Mouse (Mus musculus) ZHBTc4 (cell line): ENCODE measurements at regions not wholly inside any gene's neighbourhood (a gene's known extent, or its start where the extent isn't known, plus 50 kb on each side); places are given as distances from the start of the nearest gene placed in this dataset.
A peak's percentile ranks its signal among the peaks of the same experiment; 100 is the strongest.

Source experiments
- DNase-seq: peaks from one replicate; pipeline ENCODE4 v3.0.0-alpha.2; 2011; ENCODE audit warnings: low read depth, low spot score

GRCm38 (mm10) chr16:53480664-53481063, 1026.8 kb upstream of the Alcam start:
- no peak for DNase-seq

GRCm38 (mm10) chr16:53439511-53439910, 985.6 kb upstream of the Alcam start:
- DNase-seq = no peak

DNA sequence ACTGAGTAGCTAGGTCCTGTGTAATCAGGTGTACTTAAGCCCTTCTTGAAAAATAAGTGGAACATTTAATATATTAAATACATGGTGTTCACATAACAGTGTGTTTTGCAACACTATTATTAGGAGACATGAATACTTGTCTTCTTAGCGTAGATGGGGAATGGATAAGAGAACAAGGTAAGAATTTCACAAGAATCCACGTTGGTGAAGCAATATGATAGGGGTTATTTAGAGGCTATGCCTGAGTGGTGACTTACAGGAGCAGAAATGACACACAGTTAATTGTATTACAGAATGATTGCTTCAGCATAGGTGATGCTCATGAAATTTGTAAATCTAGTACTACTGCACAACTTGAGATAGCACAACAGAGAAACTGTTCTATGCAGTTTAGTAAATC, 964.5 kb upstream of the Alcam start:
- no peak for DNase-seq

GRCm38 (mm10) chr16:53385176-53385575, 931.3 kb upstream of the Alcam start:
- no peak for DNase-seq

- no peak for DNase-seq
Observed at GRCm38 (mm10) chr16:53342153-53342552, 888.3 kb upstream of the Alcam start.

DNA sequence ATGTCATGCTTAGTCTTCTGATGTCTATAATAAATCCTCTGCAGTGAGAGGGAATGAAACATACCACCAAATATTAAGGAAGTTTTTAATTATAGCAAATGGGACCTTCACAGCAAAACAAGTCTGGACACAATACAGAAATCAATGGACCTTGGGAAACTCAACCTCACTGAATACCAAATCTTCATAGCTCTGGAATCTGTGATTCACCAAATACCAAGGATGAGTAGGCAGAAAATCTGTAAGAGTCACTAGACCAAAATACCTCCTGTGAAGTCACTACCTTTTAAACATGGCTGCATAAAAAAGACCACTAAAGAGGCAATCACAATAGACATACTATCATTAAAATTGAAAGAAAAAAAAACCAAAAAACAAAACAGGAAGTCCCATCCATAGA, 872.5 kb upstream of the Alcam start:
- no peak for DNase-seq

GRCm38 (mm10) chr16:53292081-53292480, 838.2 kb upstream of the Alcam start:
- peak; percentile 52 for DNase-seq

- no peak for DNase-seq
Observed at GRCm38 (mm10) chr16:53282014-53282413, 828.1 kb upstream of the Alcam start.

DNA sequence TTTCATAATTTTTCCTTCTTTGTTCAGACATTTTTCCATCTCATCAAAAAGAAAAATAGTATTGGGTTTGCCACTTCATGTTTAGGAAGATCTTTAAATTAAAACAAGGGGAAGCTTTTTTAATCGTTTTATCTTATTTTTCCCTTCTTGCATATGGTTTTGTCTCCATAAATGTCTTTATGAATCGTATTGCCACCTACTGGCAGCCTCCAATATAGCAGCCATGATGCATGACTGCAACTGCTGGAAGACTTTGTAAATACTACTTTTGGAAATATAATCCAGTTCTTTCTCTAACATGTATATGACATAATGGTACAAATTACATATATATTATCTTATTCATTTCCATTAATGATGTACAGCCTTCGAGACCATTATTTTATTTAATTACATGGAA, 812.2 kb upstream of the Alcam start:
- peak; percentile 45 for DNase-seq

DNA sequence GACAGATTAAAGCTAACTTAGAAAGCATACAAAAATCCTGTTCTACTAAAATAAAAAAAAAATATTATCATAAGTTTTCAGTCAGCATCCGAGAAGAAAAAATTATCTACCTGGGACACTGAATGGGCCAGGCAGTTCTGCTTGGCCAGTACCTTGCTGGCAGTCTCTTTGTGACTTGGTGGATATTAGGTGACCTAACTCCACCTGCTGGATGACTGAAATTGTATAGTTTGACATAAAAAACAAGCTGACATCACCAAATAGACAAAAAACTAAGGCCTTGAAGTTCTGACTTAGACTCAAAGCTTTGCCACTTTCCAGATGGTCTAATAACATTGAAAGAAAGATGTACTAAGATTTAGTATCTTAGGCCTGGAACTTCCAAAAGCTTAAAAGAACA, 791.5 kb upstream of the Alcam start:
- DNase-seq = no peak

- DNase-seq = no peak
Observed at GRCm38 (mm10) chr16:53242126-53242537, 788.3 kb upstream of the Alcam start.

- no peak for DNase-seq
Observed at GRCm38 (mm10) chr16:53218886-53219285, 765.0 kb upstream of the Alcam start.

DNA sequence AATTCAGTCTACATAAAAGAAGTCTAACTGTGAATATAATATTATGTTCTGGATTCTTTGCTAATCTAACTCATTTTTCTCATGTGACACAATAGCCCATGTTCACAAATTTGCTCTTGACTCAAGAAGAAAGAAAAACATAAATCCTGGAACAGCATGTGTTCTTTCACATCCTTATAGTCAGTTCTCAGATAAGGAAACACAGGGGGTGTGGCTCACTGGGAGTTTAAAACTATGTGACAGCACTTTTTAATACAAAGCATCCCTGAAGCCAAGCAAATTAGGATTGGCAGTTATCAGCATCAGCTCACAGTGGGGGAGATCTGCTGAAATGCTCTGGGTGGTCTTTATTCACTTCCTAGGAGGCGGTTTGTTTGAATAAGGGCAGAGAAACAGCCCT, 747.6 kb upstream of the Alcam start:
- DNase-seq = no peak

GRCm38 (mm10) chr16:53186444-53186843, 732.6 kb upstream of the Alcam start:
- DNase-seq = no peak

DNA sequence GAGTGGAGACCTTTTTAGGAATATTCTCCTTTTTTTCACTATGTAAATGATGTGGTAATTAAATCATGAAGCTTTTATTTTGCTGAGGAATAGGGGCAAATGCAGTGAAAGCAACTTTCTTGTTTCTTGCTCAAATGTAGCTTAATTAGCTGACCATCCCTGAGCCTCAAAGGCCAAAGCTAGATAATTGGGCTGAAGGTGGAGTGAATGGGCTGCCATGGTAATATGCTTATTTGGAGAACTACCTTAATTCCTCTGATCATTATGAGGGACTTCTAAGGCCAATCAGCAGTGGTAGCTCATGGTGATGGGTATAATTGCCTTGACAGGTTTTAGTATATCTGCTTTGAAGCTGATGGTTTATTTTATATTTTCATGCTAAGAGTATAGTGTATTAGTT, 702.5 kb upstream of the Alcam start:
- no peak for DNase-seq

DNA sequence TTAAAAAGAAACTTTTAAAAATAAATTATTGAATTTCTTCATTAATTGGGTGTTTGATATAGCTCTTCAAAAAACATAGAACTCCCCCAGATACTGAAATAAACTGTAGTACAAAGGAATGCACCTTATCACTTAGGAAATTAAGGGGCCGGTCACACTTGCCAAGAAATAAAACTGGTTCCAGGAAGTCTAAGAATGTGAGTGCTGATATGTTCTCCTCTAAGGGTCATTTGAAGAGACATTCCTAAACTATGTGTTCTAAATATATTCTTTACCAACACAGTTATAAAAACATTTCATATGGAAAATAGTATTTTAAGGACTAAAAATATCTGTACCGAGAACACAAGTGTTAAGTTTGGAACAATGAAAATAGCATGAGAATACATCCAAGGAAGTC, 676.8 kb upstream of the Alcam start:
- no peak for DNase-seq

DNA sequence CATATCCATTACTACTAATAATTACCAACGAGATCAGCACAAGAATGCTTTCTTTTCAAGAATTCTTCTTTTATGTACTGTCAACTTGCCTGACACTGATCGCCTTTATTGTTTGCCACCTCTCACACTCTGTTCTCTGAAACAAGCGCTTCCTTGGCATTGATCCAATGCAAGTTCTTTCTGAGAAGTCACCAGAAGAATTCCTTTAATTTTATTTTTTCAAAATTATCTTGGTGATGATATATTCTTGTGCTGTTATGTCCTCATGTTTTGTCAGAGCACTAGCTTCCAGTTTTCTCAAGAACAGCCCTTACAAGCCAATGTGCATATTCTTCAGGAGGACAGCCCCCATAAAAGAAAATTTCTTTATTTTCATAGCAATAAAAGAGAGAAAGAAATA, 654.9 kb upstream of the Alcam start:
- no peak for DNase-seq

DNA sequence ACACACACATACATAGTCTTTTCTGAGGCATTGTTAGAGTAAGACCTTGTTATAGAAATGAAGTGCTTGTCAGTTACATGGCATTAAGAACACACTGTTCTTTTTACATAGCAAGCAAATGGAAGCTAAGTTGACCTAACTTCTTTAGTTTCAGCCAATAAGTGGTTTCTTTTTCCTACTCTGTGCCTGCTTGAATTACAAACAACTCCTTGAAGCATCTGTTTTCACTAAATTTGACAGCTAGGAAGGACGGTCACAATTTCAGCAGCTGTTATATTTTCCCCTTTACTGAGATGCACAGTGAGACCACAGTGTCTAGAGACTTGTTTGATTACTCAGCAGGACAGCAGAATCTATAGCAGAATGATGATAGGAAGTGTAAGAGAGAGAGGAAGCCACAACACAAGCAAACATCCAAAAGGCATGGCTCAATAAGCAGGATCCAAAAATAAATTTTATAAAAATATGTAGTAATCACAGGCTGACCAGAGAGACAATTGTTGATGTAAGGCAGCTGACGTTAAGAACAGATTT, 641.6 kb upstream of the Alcam start:
- DNase-seq = no peak

- DNase-seq = no peak
Observed at GRCm38 (mm10) chr16:53073856-53074568, 620.1 kb upstream of the Alcam start.

DNA sequence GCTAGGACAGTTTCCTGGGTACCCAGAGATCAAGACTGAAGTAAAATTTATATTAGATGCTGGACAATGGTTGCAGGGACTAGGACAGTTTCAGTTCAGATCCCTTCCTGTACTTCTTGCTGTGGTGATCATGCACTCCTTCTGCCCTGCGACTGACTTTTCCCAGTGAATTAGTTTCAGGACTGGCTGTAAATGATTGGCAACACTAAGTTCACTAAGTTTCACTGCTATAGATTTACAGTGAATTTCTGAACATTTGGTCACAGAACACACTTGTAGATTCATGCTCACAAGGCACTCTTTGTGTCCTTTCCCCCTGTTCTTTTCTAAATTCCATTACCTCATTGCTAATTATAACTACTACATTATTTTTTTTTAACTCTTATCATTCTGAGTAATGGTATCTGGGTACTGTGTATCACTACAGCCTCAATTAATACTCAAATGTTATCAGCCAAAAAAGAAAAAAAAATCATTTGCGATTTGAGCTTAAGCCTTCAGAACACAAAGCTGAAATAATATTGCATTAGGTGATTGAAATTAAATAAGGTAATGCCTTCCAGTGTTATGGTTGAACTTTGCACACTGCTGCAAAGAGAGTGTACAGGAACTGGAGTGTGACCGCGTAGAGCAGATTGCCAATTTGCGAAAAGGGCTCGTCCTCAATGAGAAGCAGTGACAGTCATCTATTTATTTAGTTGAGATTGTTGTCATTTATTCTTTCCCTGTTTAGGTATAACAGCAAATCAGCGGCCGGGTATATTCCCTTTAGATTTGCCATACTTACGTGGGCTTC, 618.2 kb upstream of the Alcam start:
- DNase-seq = no peak

DNA sequence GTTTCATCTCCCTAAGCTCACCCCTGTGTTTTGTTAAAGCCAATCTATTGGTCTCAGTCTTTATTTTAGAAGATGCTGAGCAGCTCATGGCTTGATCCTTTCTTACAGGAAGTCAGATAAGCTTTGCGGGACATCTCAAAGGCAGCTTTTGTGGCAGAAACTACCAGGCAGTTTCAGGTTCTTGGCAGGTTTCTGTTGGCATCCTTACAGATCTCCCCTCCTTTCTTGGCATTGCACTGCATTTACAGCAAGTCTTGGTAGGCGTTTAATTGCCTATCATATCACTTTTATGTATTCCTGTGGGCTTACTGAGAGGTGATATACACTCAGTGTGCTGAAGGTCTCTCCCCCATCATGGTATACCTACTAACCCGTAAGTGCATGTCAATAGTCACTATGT, 610.3 kb upstream of the Alcam start:
- no peak for DNase-seq

GRCm38 (mm10) chr16:53063061-53063460, 609.2 kb upstream of the Alcam start:
- DNase-seq = no peak

- DNase-seq = no peak
Observed at GRCm38 (mm10) chr16:53026056-53026455, 572.2 kb upstream of the Alcam start.
